Mouse (Mus musculus) liver, postnatal 0 days (tissue): ENCODE results near the gene Gm5426. TPM values are rescaled to one million over a fixed set of nuclear protein-coding genes. Genes with fewer than 3 reads are reported as not detected.

Experiments used
- ATAC-seq: fragments of 200-750 bp; cut with Nextera tagmentation; 2 replicates; pipeline ENCODE4 v1.8.0; 2017; ENCODE audit warnings: mild to moderate bottlenecking, moderate library complexity
- DNase-seq: peaks from one replicate; pipeline ENCODE4 v3.0.0-alpha.2; 2016
- H3K27ac ChIP-seq: fragments of 300-500 bp; sonication (generic); 2 replicates; pipeline ENCODE4 v1.5.1; 2014; ENCODE audit warnings: antibody characterized with exemption, moderate library complexity, mild to moderate bottlenecking, low read depth
- H3K27me3 ChIP-seq: fragments of 300-500 bp; sonication (generic); 2 replicates; pipeline ENCODE4 v1.6.1; 2014; ENCODE audit warnings: low read length, control low read depth, mixed read lengths; ENCODE audit not compliant: insufficient read depth
- H3K36me3 ChIP-seq: fragments of 300-500 bp; sonication (generic); replicated peaks from 2 replicates; pipeline ENCODE4 v1.6.1; 2014; ENCODE audit warnings: mild to moderate bottlenecking, control low read depth, low read length, moderate library complexity, mixed read lengths; ENCODE audit not compliant: insufficient read depth
- H3K4me1 ChIP-seq: fragments of 300-500 bp; sonication (generic); 2 replicates; pipeline ENCODE4 v1.6.1; 2014; ENCODE audit warnings: antibody characterized with exemption, mild to moderate bottlenecking, control low read depth; ENCODE audit not compliant: insufficient read depth
- H3K4me2 ChIP-seq: fragments of 300-500 bp; sonication (generic); 2 replicates; pipeline ENCODE4 v1.6.1; 2014; ENCODE audit warnings: low read depth, mild to moderate bottlenecking, low read length, moderate library complexity, mixed read lengths
- H3K4me3 ChIP-seq: fragments of 300-500 bp; sonication (generic); 2 replicates; pipeline ENCODE4 v1.5.1; 2014; ENCODE audit warnings: low read depth, low read length
- H3K9ac ChIP-seq: fragments of 300-500 bp; sonication (generic); replicated peaks from 2 replicates; pipeline ENCODE4 v1.6.1; 2014; ENCODE audit warnings: mild to moderate bottlenecking, moderate library complexity
- H3K9me3 ChIP-seq: fragments of 300-500 bp; sonication (generic); 2 replicates; pipeline ENCODE4 v1.6.1; 2016; ENCODE audit warnings: mild to moderate bottlenecking, control low read depth, low read length, mixed read lengths
- CTCF ChIP-seq: sonication (generic); IDR thresholded peaks from 2 replicates; pipeline ENCODE4 v1.5.1; 2016; ENCODE audit warnings: antibody characterized with exemption, low read depth
- EP300 ChIP-seq: IDR thresholded peaks from 2 replicates; pipeline ENCODE4 v1.6.1; 2016; ENCODE audit warnings: antibody characterized with exemption, low read depth, mild to moderate bottlenecking
- WGBS: fragments of 180-500 bp; shearing (Covaris S2); extraction: QIAGEN DNeasy Blood & Tissue Kit; methylation state at CpG from one replicate; pipeline ENCODE4 v1.1.7; 2014; ENCODE audit not compliant: insufficient replicate concordance; 5-methylcytosine and 5-hydroxymethylcytosine counted together
- polyA plus RNA-seq: library from polyadenylated mRNA; unstranded; fragments of >200 nt; fragmentation: Nextera tagmentation; extraction: Ambion mirVana; gene quantifications from 2 replicates; pipeline ENCODE4 v1.2.1, GENCODE M21; 2015

Gm5426 gene
- polyA plus RNA-seq, 1 experiment from 2014 or later, result not detected

- no peak overlapping the region for H3K27ac ChIP-seq
- TF ChIP-seq CTCF (no peak), EP300 (no peak)
- DNase-seq, result no peak
- peaks cover 6% of the 10 kb centered on the region; the same call in 1 of the 2 replicates for H3K4me1 ChIP-seq
- no peaks in the 10 kb centered on the region for H3K9me3 ChIP-seq
- ATAC-seq, result no peak
- H3K9ac ChIP-seq, result no peak overlapping the region
- H3K4me2 ChIP-seq, result no peak overlapping the region
- no peaks in the 10 kb centered on the region for H3K36me3 ChIP-seq
- no peak overlapping the region for H3K4me3 ChIP-seq
- no peaks in the 10 kb centered on the region for H3K27me3 ChIP-seq
These were observed 35.1 kb downstream of the Gm5426 start for GRCm38 (mm10) chr10:96171546-96171945.

- no peaks in the 10 kb centered on the region for H3K9me3 ChIP-seq
- ATAC-seq, result 0 out of 2 replicates have a peak, but pooled peaks have one; percentile 4
- TF ChIP-seq CTCF (no peak), EP300 (no peak)
- no peak overlapping the region for H3K9ac ChIP-seq
- H3K4me1 ChIP-seq, result peaks cover 6% of the 10 kb centered on the region; the same call in 1 of the 2 replicates
- DNase-seq, result no peak
- no peak overlapping the region for H3K4me2 ChIP-seq
- H3K4me3 ChIP-seq, result no peak overlapping the region
- H3K27ac ChIP-seq, result peak overlapping the region; percentile 34; the same call in 1 of the 2 replicates
- H3K36me3 ChIP-seq, result no peaks in the 10 kb centered on the region
- WGBS, result 49% methylated on average over 4 of the region's 4 CpGs
- H3K27me3 ChIP-seq, result no peaks in the 10 kb centered on the region
These were observed 36.6 kb downstream of the Gm5426 start for GRCm38 (mm10) chr10:96172964-96173363.

- no peaks in the 10 kb centered on the region for H3K27me3 ChIP-seq
- H3K9me3 ChIP-seq, result no peaks in the 10 kb centered on the region
- 82% methylated on average over 10 of the region's 10 CpGs for WGBS
- peak overlapping the region; percentile 48 for H3K27ac ChIP-seq
- H3K36me3 ChIP-seq, result no peaks in the 10 kb centered on the region
- no peak for ATAC-seq
- no peak overlapping the region for H3K4me3 ChIP-seq
- peaks cover 6% of the 10 kb centered on the region; the same call in 1 of the 2 replicates for H3K4me1 ChIP-seq
- TF ChIP-seq CTCF (no peak), EP300 (no peak)
- H3K4me2 ChIP-seq, result no peak overlapping the region
- H3K9ac ChIP-seq, result no peak overlapping the region
- no peak for DNase-seq
These were observed 37.4 kb downstream of the Gm5426 start for GRCm38 (mm10) chr10:96173771-96174170.

- ATAC-seq (no peak), DNase-seq (no peak)
- no peaks in the 10 kb centered on the region for H3K36me3 ChIP-seq
- no peak overlapping the region for H3K9ac ChIP-seq
- H3K9me3 ChIP-seq, result no peaks in the 10 kb centered on the region
- TF ChIP-seq EP300, result no peak
- no peak for TF ChIP-seq CTCF
- no peaks in the 10 kb centered on the region for H3K27me3 ChIP-seq
- H3K4me3 ChIP-seq, result no peak overlapping the region
- 79% methylated on average over 6 of the region's 6 CpGs for WGBS
- H3K4me2 ChIP-seq, result no peak overlapping the region
- peaks cover 20% of the 10 kb centered on the region for H3K4me1 ChIP-seq
- H3K27ac ChIP-seq, result no peak overlapping the region
These were observed 40.5 kb downstream of the Gm5426 start for GRCm38 (mm10) chr10:96176916-96177315.

GRCm38 (mm10) chr10:96180554-96181397 lies 44.4 kb downstream of the Gm5426 start:
- Histone ChIP-seq H3K4me3 (no peak overlapping the region), H3K9me3 (no peaks in the 10 kb centered on the region), H3K27me3 (no peaks in the 10 kb centered on the region), H3K36me3 (no peaks in the 10 kb centered on the region), H3K4me1 (peaks cover 17% of the 10 kb centered on the region), H3K27ac (peak overlapping the region; percentile 74), H3K9ac (no peak overlapping the region), H3K4me2 (no peak overlapping the region)
- TF ChIP-seq EP300 (no peak), CTCF (no peak)
- ATAC-seq, result 0 out of 2 replicates have a peak, but pooled peaks have one; percentile 2
- DNase-seq, result no peak
- 32% methylated on average over 12 of the region's 12 CpGs for WGBS

- Histone ChIP-seq H3K4me2 (no peak overlapping the region), H3K36me3 (no peaks in the 10 kb centered on the region), H3K27me3 (no peaks in the 10 kb centered on the region), H3K9ac (no peak overlapping the region), H3K4me3 (no peak overlapping the region), H3K4me1 (peaks cover 20% of the 10 kb centered on the region), H3K9me3 (no peaks in the 10 kb centered on the region), H3K27ac (peak overlapping the region; percentile 74)
- TF ChIP-seq EP300 (peak; percentile 49), CTCF (no peak)
- 38% methylated on average over 5 of the region's 5 CpGs for WGBS
- DNase-seq (peak; percentile 33), ATAC-seq (peak; percentile 76)
These were observed 45.0 kb downstream of the Gm5426 start for GRCm38 (mm10) chr10:96181398-96181790.
